Mouse (Mus musculus): ENCODE data around the gene Rab15.
A peak's percentile ranks its signal among the peaks of the same experiment; 100 is the strongest.

Gene Rab15

GRCm38 (mm10) chr12:76832704-76833103 is 10.0 kb upstream of the Rab15 start:
- H3K9me3 ChIP-seq (ENCODE audit: low read length): no peaks in the 10 kb centered on the region
- H3K36me3 ChIP-seq (ENCODE audit: insufficient read depth, low read length): no peaks in the 10 kb centered on the region
- peaks cover 4% of the 10 kb centered on the region; the same call in 1 of the 2 replicates for H3K4me1 ChIP-seq (replicated peaks; ENCODE audit: low read depth, low read length)
- no peaks in the 10 kb centered on the region; the same call in 1 of the 2 replicates for H3K27me3 ChIP-seq (ENCODE audit: insufficient read depth, low read length)
- no peak overlapping the region for H3K4me3 ChIP-seq (replicated peaks; ENCODE audit: low read length)
- TF ChIP-seq POU5F1 (IDR thresholded peaks at IDR 0.05; ENCODE audit: borderline replicate concordance, low read length) (no peak), CTCF (conservative IDR thresholded peaks at IDR 0.05; ENCODE audit: low read length) (peak; percentile 70), NANOG (IDR thresholded peaks at IDR 0.05; ENCODE audit: borderline replicate concordance, low read length) (no peak)

DNA sequence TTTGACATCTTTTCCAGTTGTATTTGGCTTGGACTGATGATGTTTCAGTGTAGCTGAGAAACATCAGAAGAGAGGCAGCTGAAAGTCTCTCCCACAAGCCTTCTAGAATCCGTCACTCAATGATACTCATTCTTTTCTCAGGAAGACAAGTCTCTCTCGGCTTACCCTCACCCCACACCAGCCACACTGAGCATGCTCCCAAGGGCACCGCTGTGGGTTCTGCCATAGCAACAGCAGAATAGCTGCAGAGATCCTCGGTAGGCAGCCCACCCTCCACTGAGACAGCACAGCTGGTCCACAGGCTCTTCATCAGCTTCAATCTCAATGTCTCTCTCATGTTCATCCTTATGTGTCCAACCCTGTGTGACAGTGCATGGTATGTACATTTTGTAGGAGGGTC is 2.6 kb upstream of the Rab15 start:
- peaks cover 65% of the 10 kb centered on the region for H3K27me3 ChIP-seq (ENCODE audit: insufficient read depth, low read length)
- H3K4me3 ChIP-seq (replicated peaks; ENCODE audit: low read length): no peak overlapping the region
- no peaks in the 10 kb centered on the region for H3K9me3 ChIP-seq (ENCODE audit: low read length)
- H3K36me3 ChIP-seq (ENCODE audit: insufficient read depth, low read length): no peaks in the 10 kb centered on the region
- H3K4me1 ChIP-seq (replicated peaks; ENCODE audit: low read depth, low read length): peaks cover 35% of the 10 kb centered on the region
- TF ChIP-seq POU5F1 (IDR thresholded peaks at IDR 0.05; ENCODE audit: borderline replicate concordance, low read length) (no peak), NANOG (IDR thresholded peaks at IDR 0.05; ENCODE audit: borderline replicate concordance, low read length) (no peak), CTCF (conservative IDR thresholded peaks at IDR 0.05; ENCODE audit: low read length) (no peak)

DNA sequence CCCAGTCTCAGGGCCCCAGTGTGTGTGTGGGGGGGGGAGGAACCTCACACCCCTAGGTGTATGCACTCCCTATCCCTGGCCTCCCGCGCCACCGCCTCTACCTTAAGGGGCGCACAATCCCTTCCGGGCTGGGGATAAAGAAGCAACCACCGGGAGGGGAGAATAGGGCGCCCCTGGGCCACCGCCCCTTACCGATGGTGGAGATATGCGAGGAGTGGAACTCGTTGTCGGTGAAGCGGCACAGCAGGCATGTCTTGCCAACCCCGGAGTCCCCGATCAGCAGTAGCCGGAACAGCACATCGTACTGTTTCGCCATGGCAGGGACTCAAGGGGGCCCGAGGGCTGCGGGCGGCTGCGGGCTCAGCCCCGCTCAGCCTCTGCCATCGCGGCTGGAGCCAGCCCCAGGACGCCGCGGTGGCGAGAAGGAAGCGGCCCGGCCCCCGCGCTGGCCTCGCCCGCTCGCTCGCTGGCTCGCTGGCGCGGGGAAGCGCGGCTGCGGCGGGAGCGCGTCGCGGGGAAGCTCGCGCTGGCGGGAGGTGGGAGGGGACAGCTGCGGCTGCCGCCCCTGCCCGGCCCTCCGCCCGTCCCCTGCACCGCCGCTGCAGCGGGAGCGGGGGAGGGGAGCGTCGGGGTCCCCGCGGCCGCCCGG is 582 bp downstream of the Rab15 start:
- Histone ChIP-seq H3K36me3 (ENCODE audit: insufficient read depth, low read length) (no peaks in the 10 kb centered on the region), H3K27me3 (ENCODE audit: insufficient read depth, low read length) (peaks cover 77% of the 10 kb centered on the region), H3K4me3 (replicated peaks; ENCODE audit: low read length) (peak overlapping the region; percentile 88), H3K4me1 (replicated peaks; ENCODE audit: low read depth, low read length) (peaks cover 49% of the 10 kb centered on the region), H3K9me3 (ENCODE audit: low read length) (no peaks in the 10 kb centered on the region)
- TF ChIP-seq CTCF (conservative IDR thresholded peaks at IDR 0.05; ENCODE audit: low read length) (no peak), POU5F1 (IDR thresholded peaks at IDR 0.05; ENCODE audit: borderline replicate concordance, low read length) (no peak), NANOG (IDR thresholded peaks at IDR 0.05; ENCODE audit: borderline replicate concordance, low read length) (no peak)

DNA sequence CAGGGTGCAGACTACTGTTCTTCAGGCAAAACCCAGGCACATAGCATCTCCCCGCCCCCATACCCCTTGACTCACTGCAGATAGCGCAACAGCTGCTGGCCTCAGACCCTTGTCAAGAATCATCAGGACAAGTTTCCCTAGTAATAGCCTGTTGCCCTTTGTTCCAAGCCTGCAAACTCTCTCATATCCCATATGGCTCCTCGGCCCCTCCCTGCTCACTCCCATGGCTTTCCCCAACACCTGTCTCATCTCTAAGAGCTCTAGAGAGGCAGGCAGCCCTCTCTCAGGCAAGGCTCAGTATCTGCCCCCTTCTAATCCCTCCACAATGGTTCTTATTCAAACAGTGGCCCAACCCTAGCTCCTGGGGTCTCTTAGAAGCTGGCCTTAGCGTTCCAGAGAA is 2.1 kb downstream of the Rab15 start:
- Histone ChIP-seq H3K4me3 (replicated peaks; ENCODE audit: low read length) (no peak overlapping the region), H3K4me1 (replicated peaks; ENCODE audit: low read depth, low read length) (peaks cover 54% of the 10 kb centered on the region), H3K9me3 (ENCODE audit: low read length) (no peaks in the 10 kb centered on the region), H3K36me3 (ENCODE audit: insufficient read depth, low read length) (no peaks in the 10 kb centered on the region), H3K27me3 (ENCODE audit: insufficient read depth, low read length) (peaks cover 63% of the 10 kb centered on the region)
- TF ChIP-seq POU5F1 (IDR thresholded peaks at IDR 0.05; ENCODE audit: borderline replicate concordance, low read length) (no peak), NANOG (IDR thresholded peaks at IDR 0.05; ENCODE audit: borderline replicate concordance, low read length) (no peak), CTCF (conservative IDR thresholded peaks at IDR 0.05; ENCODE audit: low read length) (no peak)

DNA sequence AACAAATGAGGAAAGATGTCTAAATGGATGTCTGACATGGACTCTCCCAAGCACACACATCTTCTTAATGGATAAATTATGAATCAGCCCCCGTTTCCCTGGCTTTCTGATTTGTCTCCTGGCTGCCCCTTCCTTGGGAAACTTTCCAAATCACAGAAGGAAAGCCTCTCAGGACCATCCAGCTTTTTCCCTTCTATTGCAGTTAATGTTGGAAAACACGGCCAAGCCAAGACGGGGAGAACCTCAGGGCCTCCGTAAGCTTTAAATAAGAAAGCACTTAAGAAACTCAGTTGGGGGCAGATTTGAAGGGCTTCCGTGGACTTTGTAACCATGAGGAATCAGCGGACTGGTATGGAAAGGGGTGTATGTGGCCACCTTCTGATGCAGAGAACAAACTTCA is 2.9 kb downstream of the Rab15 start:
- no peaks in the 10 kb centered on the region for H3K36me3 ChIP-seq (ENCODE audit: insufficient read depth, low read length)
- no peaks in the 10 kb centered on the region for H3K9me3 ChIP-seq (ENCODE audit: low read length)
- no peak overlapping the region for H3K4me3 ChIP-seq (replicated peaks; ENCODE audit: low read length)
- peaks cover 57% of the 10 kb centered on the region for H3K27me3 ChIP-seq (ENCODE audit: insufficient read depth, low read length)
- no peak for TF ChIP-seq NANOG (IDR thresholded peaks at IDR 0.05; ENCODE audit: borderline replicate concordance, low read length)
- peaks cover 54% of the 10 kb centered on the region for H3K4me1 ChIP-seq (replicated peaks; ENCODE audit: low read depth, low read length)

GRCm38 (mm10) chr12:76818908-76819307 is 3.8 kb downstream of the Rab15 start:
- Histone ChIP-seq H3K27me3 (ENCODE audit: insufficient read depth, low read length) (peaks cover 49% of the 10 kb centered on the region), H3K36me3 (ENCODE audit: insufficient read depth, low read length) (no peaks in the 10 kb centered on the region), H3K9me3 (ENCODE audit: low read length) (no peaks in the 10 kb centered on the region), H3K4me3 (replicated peaks; ENCODE audit: low read length) (no peak overlapping the region), H3K4me1 (replicated peaks; ENCODE audit: low read depth, low read length) (peaks cover 54% of the 10 kb centered on the region)
- no peak for TF ChIP-seq POU5F1 (IDR thresholded peaks at IDR 0.05; ENCODE audit: borderline replicate concordance, low read length)
- TF ChIP-seq CTCF (conservative IDR thresholded peaks at IDR 0.05; ENCODE audit: low read length): no peak
- TF ChIP-seq NANOG (IDR thresholded peaks at IDR 0.05; ENCODE audit: borderline replicate concordance, low read length): no peak

GRCm38 (mm10) chr12:76818120-76818519 is 4.6 kb downstream of the Rab15 start:
- peaks cover 41% of the 10 kb centered on the region for H3K27me3 ChIP-seq (ENCODE audit: insufficient read depth, low read length)

DNA sequence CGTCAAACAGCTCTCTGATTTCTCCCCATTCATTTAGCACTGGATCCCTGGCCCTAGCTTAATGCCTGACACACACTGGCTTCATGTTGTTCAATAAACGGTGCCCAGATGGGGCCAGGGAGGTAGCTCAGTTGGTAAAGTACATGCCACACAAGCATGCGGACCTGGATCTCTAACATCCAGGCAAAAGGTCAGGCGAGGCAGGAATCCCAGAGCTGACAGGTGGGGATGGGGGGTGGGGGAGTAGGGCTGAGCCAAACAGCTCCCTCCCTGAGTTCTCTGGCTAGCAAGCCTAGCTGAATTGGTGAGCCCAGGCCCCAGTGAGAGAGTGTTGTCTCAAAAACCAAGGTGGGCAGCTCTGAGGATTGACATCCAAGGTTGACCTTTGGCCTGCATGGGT is 5.5 kb downstream of the Rab15 start:
- H3K27me3 ChIP-seq (ENCODE audit: insufficient read depth, low read length): peaks cover 35% of the 10 kb centered on the region
- peaks cover 47% of the 10 kb centered on the region for H3K4me1 ChIP-seq (replicated peaks; ENCODE audit: low read depth, low read length)
- H3K36me3 ChIP-seq (ENCODE audit: insufficient read depth, low read length): no peaks in the 10 kb centered on the region
- TF ChIP-seq NANOG (IDR thresholded peaks at IDR 0.05; ENCODE audit: borderline replicate concordance, low read length) (no peak), CTCF (conservative IDR thresholded peaks at IDR 0.05; ENCODE audit: low read length) (no peak), POU5F1 (IDR thresholded peaks at IDR 0.05; ENCODE audit: borderline replicate concordance, low read length) (no peak)
- 0 out of 2 replicates have a peak overlapping the region, but pooled peaks have one; percentile 27 for H3K4me3 ChIP-seq (replicated peaks; ENCODE audit: low read length)
- H3K9me3 ChIP-seq (ENCODE audit: low read length): no peaks in the 10 kb centered on the region

More at GRCm38 (mm10) chr12:76818120-76818519, 4.6 kb downstream of the Rab15 start:
- no peak for TF ChIP-seq NANOG (IDR thresholded peaks at IDR 0.05; ENCODE audit: borderline replicate concordance, low read length)
- no peak for TF ChIP-seq POU5F1 (IDR thresholded peaks at IDR 0.05; ENCODE audit: borderline replicate concordance, low read length)
- TF ChIP-seq CTCF (conservative IDR thresholded peaks at IDR 0.05; ENCODE audit: low read length): no peak
- Histone ChIP-seq H3K9me3 (ENCODE audit: low read length) (no peaks in the 10 kb centered on the region), H3K4me3 (replicated peaks; ENCODE audit: low read length) (peak overlapping the region; percentile 27), H3K4me1 (replicated peaks; ENCODE audit: low read depth, low read length) (peaks cover 53% of the 10 kb centered on the region), H3K36me3 (ENCODE audit: insufficient read depth, low read length) (no peaks in the 10 kb centered on the region)

DNA sequence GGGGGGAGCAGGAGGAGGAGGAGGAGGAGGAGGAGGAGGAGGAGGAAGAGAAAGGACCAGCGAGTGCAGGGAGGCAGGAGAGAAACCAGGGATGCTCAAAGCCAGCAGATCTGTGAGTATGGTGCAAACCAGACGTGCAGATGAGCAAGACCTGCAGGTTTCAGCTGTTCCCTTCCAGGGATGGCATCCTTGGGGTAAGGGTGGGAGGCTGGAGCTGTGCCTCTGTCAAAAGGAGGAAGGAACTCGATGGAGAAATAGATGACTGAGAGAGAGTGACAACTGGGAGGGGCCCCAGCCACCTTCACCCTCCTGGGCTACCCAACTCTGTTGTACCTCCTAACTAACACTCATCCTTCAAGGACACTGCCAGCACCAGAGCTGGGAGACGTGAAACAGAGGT is 6.0 kb downstream of the Rab15 start:
- Histone ChIP-seq H3K36me3 (ENCODE audit: insufficient read depth, low read length) (no peaks in the 10 kb centered on the region), H3K9me3 (ENCODE audit: low read length) (no peaks in the 10 kb centered on the region), H3K4me3 (replicated peaks; ENCODE audit: low read length) (no peak overlapping the region), H3K27me3 (ENCODE audit: insufficient read depth, low read length) (peaks cover 31% of the 10 kb centered on the region), H3K4me1 (replicated peaks; ENCODE audit: low read depth, low read length) (peaks cover 44% of the 10 kb centered on the region)
- TF ChIP-seq NANOG (IDR thresholded peaks at IDR 0.05; ENCODE audit: borderline replicate concordance, low read length): no peak
- TF ChIP-seq POU5F1 (IDR thresholded peaks at IDR 0.05; ENCODE audit: borderline replicate concordance, low read length): no peak
- TF ChIP-seq CTCF (conservative IDR thresholded peaks at IDR 0.05; ENCODE audit: low read length): no peak

Data from E14TG2a.4 (cell line).